Mouse (Mus musculus) liver (tissue): Measurements from ENCODE around the gene Tbc1d8.

Experiments used
- DNase-seq: peaks from one replicate; pipeline ENCODE4 v3.0.0-alpha.2; 2020; ENCODE audit warnings: mixed read lengths

Tbc1d8 gene

GRCm38 (mm10) chr1:39477064-39477463 lies 1.5 kb downstream of the Tbc1d8 start:
- no peak for DNase-seq

GRCm38 (mm10) chr1:39476341-39476740 lies 2.2 kb downstream of the Tbc1d8 start:
- no peak for DNase-seq

GRCm38 (mm10) chr1:39474516-39474915 lies 4.0 kb downstream of the Tbc1d8 start:
- DNase-seq = no peak

- peak; percentile 64 for DNase-seq
These were observed 7.2 kb downstream of the Tbc1d8 start for GRCm38 (mm10) chr1:39471298-39471902.

DNA sequence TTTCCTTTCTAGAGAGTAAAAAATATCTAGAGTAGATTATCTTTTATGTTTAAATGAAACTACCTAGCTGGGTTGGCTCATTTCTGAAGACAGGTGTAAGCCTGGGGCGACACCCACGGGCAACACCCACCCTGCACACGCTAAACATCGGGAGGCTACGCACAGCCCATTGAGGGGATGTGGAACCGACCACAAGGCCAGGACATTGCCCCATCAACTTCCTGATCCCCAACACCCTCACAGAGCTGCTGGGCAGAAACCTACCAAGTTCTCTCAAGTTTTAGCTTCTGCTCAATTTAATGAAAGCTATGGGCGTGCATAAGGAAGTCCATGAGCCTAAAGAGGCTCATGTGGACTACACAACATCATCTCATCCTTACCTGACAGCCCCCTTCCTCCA lies 9.6 kb downstream of the Tbc1d8 start:
- DNase-seq = peak; percentile 21

DNA sequence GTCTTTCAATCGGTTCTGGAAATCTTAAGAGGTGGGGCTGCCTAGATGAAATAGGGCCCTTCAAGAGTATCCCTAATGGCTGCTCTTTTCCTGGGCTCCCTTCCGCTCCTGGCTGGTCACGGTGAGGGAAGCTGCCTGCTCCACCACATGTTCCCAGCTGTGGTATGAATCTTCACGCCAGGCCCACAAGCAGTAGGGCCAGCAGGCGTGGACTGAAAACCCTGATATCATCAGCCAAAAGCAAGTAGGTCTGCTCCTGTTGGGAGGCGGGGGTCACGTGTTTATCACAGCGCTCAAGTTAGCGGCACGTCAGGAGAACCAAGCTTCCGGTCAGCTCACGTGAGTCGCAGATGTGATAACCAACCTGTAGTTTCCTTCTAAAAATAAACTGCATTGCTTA lies 12.0 kb downstream of the Tbc1d8 start:
- DNase-seq = no peak

DNA sequence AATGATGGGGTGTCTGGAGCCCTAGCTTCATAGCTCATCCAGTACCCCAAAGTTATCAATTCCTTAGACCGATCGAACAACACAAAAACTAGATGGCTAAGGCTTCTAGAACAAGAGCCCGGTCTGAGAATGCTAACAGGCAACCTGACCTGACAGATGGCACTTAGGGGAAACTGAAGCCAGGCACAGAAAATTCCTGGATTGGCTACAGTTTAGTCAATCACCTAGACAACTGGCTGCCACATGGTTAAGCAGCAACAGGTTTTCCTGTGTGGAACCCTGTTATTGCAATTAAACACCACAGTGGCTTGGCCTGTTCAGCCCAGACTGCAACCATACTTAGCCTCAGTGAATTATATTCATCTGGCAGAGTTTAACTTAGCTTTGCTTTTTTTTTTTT lies 13.8 kb downstream of the Tbc1d8 start:
- no peak for DNase-seq

DNA sequence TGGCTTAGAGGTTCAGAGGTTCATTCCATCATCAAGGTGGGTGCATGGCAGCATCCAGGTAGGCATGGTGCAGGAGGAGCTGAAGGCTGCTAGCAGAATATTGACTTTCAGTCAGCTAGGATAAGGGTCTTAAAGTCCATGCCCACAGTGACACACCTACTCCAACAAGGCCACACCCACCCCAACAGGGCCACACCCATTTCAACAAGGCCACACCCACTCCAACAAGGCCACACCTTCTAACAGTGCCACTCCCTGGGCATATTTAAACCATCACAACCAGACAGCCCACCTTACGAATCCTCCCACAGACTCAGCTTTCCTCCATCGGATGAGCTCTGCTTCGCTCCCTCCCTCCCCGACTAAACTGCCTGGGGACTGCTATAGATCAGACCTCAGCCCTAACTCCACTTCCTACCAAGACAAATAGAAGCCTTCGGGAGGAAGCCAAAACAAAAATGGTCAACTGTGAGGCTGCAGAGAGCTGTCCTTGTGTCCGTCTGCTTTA lies 15.6 kb downstream of the Tbc1d8 start:
- peak; percentile 59 for DNase-seq

- DNase-seq = no peak
These were observed 16.5 kb downstream of the Tbc1d8 start for GRCm38 (mm10) chr1:39462036-39462435.

- DNase-seq = no peak
These were observed 18.1 kb downstream of the Tbc1d8 start for GRCm38 (mm10) chr1:39460495-39460894.

- no peak for DNase-seq
These were observed 20.4 kb downstream of the Tbc1d8 start for GRCm38 (mm10) chr1:39457887-39458874.

GRCm38 (mm10) chr1:39456421-39456853 lies 22.1 kb downstream of the Tbc1d8 start:
- DNase-seq = no peak

- no peak for DNase-seq
These were observed 23.1 kb downstream of the Tbc1d8 start for GRCm38 (mm10) chr1:39455350-39456023.

- no peak for DNase-seq
These were observed 23.8 kb downstream of the Tbc1d8 start for GRCm38 (mm10) chr1:39454783-39455175.

DNA sequence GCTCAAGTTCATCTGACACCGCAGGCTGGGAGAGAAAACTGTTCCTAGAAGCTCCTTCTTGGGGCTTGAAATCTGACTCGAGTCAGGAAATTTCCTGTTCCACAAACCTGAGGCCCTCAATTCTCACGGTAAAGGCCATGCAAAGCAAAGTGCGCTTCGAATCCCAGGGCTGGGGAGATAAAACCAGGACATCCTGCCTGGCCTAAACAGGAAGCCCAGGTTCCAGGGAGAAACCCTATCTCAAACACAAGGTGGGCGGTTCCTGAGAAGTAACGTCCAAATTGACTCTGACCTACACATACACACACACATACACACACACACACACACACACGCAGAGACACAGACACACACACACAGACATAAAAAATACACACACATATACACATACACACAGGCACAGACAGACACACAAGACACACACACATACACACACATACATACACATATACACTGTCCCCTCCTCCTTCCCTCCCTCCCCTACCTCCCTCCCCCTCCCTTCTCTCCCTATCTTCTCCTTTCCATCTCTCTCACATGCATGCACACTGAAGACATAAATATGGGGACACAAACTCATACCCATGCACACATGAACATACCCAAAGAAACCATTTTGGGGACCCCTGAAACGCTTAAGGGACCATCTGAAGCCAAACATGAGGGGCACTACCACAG lies 24.3 kb downstream of the Tbc1d8 start:
- peak; percentile 33 for DNase-seq

GRCm38 (mm10) chr1:39452203-39452602 lies 26.4 kb downstream of the Tbc1d8 start:
- no peak for DNase-seq

DNA sequence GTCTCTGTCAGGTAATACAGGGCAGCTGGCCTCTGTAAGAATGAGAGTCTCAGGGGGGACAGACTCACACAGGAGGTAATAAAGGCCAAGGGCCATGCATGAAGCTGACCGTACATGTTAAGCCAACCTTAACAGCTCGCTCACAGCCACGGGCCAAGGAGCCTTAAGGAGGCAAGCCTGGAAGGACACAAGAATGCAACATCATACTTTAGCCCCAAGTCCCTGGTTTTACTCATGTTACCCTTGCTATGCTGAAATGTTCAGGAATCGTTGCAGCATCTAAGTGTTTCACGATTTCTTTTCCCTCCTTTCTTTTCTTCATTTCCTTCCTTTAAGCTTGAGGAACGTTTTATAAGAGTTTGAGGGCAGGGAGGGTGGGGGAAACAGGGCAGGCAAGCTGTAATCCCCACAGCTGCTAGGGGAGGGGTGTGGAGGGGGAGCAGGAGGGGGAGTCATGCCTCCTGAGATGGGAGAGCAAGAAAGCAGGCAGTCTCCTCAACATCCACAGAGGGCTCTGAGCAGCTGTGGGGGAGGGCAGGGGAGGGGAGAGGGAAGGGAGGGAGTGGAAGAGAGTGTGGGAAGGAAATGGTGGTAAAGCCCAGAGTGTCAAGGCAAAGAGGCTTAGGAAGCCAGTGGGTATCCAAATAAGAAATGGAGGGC lies 28.4 kb downstream of the Tbc1d8 start:
- no peak for DNase-seq

GRCm38 (mm10) chr1:39449251-39449790 lies 29.2 kb downstream of the Tbc1d8 start:
- DNase-seq = no peak

- no peak for DNase-seq
These were observed 29.7 kb downstream of the Tbc1d8 start for GRCm38 (mm10) chr1:39448819-39449218.

DNA sequence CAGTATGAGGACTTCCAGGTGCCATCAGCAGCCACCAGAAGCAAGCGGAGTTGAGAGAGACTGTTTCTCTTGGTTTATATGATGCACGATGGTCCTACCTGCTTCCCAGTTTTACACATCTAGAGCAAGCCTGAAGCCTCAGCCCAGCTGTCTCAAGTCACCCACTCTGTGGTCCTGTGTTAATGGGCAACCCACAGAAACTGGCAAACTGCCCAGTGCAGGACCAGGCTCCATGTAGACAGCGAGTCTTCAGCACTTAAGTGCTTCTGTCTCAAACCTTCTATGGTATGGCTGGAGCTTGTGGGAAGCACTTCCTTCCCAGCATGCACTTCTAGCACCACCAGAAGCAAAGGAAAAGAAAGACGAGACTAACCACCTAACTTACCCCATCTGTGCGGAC lies 30.3 kb downstream of the Tbc1d8 start:
- no peak for DNase-seq

DNA sequence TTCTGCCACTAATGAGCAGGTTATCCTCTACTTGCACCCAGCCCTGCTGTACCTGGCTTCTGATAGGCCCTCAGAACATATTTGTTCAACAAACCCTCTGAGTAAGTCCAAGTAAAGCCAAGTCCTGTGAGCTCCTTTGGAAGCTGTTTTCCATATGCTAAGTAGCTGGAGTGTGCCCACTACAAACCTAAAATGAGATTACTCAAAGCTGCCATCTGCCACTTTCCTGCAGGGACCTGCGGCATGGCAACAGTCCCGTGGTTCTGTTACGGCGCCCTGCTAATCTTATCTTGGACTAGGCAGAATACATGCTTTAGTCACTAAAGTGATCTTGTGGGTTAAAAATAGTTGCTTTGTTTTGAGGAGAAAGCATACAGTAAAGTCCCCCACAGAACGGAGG lies 32.4 kb downstream of the Tbc1d8 start:
- peak; percentile 35 for DNase-seq
